Mouse (Mus musculus) heart, embryonic 12.5 days (tissue): ENCODE measurements around the gene Ttc21b. TPM values are rescaled to one million over a fixed set of nuclear protein-coding genes. Genes with fewer than 3 reads are reported as not detected.

Experiments
- ATAC-seq: fragments of 200-750 bp; cut with Nextera tagmentation; 2 replicates; pipeline ENCODE4 v1.8.0; 2017; ENCODE audit warnings: moderate TSS enrichment, moderate library complexity; ENCODE audit not compliant: insufficient number of reproducible peaks, low FRiP score
- H3K27ac ChIP-seq: fragments of 300-500 bp; sonication (generic); 2 replicates; pipeline ENCODE4 v1.5.1; 2016; ENCODE audit warnings: mild to moderate bottlenecking, moderate library complexity; ENCODE audit not compliant: poor library complexity, severe bottlenecking
- H3K27me3 ChIP-seq: fragments of 300-500 bp; sonication (generic); replicated peaks from 2 replicates; pipeline ENCODE4 v1.6.1; 2016; ENCODE audit warnings: mild to moderate bottlenecking, moderate library complexity
- H3K36me3 ChIP-seq: fragments of 300-500 bp; sonication (generic); 2 replicates; pipeline ENCODE4 v1.6.1; 2016; ENCODE audit warnings: mild to moderate bottlenecking, moderate library complexity
- H3K4me1 ChIP-seq: fragments of 300-500 bp; sonication (generic); replicated peaks from 2 replicates; pipeline ENCODE4 v1.6.1; 2016; ENCODE audit warnings: mild to moderate bottlenecking
- H3K4me2 ChIP-seq: fragments of 300-500 bp; sonication (generic); 2 replicates; pipeline ENCODE4 v1.6.1; 2016; ENCODE audit warnings: mild to moderate bottlenecking, moderate library complexity
- H3K4me3 ChIP-seq: fragments of 300-500 bp; sonication (generic); 2 replicates; pipeline ENCODE4 v1.5.1; 2016; ENCODE audit warnings: mild to moderate bottlenecking
- H3K9ac ChIP-seq: fragments of 300-500 bp; sonication (generic); 2 replicates; pipeline ENCODE4 v1.6.1; 2016; ENCODE audit warnings: mild to moderate bottlenecking, moderate library complexity
- H3K9me3 ChIP-seq: fragments of 300-500 bp; sonication (generic); replicated peaks from 2 replicates; pipeline ENCODE4 v1.6.1; 2016; ENCODE audit warnings: mild to moderate bottlenecking, moderate library complexity
- WGBS: fragments of 180-500 bp; shearing (Covaris S2); methylation state at CpG from one replicate; pipeline ENCODE4 v1.1.7; 2016; 5-methylcytosine and 5-hydroxymethylcytosine counted together
- polyA plus RNA-seq: library from polyadenylated mRNA; unstranded; fragments of >200 nt; fragmentation: Nextera tagmentation; extraction: Ambion mirVana; gene quantifications from 2 replicates; pipeline ENCODE4 v1.2.1, GENCODE M21; 2016

The Ttc21b gene
- 7.3 and 8.5 TPM in 2 replicates for polyA plus RNA-seq

DNA sequence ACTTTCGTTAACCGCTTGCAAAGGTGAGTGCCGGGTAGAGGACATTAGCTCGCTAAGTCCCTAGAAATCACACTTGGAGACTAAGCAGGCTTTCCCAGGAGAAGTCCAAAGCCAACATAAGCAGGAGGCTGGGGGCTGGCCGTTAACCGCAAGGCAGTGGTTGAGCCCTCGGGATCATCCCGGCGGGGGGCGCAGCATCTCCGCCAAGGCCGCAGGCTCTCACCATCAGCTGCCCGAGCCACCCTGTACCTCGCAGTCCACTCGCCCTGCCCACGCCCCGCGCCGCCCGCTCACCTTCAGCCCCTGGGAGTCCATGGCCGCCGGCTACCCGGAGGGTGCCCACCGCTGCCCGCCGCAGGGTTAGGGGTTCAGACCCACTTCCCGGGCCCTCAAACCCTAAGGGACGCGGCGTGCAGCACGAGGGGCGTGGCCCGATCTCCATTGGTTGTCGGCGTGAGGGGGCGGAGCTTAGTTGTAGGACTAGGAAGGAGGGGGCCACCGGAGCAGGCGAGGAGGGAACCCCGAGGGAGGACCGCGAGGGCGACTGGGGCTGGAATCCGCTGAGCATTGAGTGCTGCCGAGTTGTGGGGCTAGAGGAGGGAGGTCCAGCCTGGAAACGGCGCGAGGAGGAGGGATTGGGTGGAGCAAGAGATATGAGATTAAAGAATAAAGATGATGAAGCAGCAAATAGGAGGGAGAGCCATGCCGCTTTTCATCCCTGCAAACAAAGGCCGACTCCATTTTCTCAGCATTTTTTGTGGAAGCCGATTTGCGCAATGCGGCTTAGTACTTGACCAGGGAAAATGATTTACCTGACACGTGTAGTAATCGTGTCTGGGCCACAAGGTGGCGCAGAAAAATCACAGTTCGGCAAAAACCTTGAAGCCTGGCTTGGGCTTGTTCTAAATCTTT lies at the start of gene Ttc21b:
Gene Ttc21b, minus strand, starts transcription at position 398 of the 912 bp plus-strand sequence.
- Histone ChIP-seq H3K4me1 (0 out of 2 replicates have a peak, but pooled peaks cover 4% of the 10 kb centered on the region), H3K4me3 (peak within 1 kb of the TSS; percentile 96), H3K36me3 (peaks cover 6% of the 10 kb centered on the region), H3K27ac (peak within 1 kb of the TSS; percentile 65; the same call in 1 of the 2 replicates), H3K4me2 (peak within 1 kb of the TSS; percentile 72), H3K9ac (peak within 1 kb of the TSS; percentile 82), H3K9me3 (no peaks in the 10 kb centered on the region), H3K27me3 (no peaks in the 10 kb centered on the region)
- peak; percentile 98 for ATAC-seq
- WGBS = under 1% methylated on average over 56 of the region's 56 CpGs

DNA sequence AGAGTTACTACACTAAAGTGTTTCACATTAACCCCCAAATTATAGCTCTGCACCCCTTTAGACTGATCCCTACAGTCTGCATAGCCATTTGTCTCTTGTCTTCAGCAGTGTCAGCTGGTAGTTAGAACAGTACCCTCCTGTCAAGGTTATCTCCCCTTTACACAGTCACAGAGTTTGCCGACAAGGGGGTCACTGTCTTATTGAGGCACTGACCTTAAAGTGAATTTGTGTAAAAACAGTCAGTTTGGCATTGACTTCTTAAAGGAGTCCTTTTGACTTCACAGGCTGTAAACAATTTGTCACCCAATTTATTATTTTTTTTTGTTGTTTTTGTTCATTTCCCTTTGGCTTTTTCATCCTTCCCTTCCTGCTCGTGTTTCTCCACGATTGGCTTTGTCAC lies 16.1 kb upstream of the Ttc21b start:
- no peaks in the 10 kb centered on the region for H3K36me3 ChIP-seq
- H3K4me3 ChIP-seq = no peak overlapping the region
- H3K9ac ChIP-seq = no peak overlapping the region
- no peak for ATAC-seq
- no peak overlapping the region for H3K4me2 ChIP-seq
- H3K4me1 ChIP-seq = no peaks in the 10 kb centered on the region
- H3K27me3 ChIP-seq = no peaks in the 10 kb centered on the region
- WGBS = 72% methylated on average over 3 of the region's 3 CpGs
- no peak overlapping the region for H3K27ac ChIP-seq
- no peaks in the 10 kb centered on the region for H3K9me3 ChIP-seq

DNA sequence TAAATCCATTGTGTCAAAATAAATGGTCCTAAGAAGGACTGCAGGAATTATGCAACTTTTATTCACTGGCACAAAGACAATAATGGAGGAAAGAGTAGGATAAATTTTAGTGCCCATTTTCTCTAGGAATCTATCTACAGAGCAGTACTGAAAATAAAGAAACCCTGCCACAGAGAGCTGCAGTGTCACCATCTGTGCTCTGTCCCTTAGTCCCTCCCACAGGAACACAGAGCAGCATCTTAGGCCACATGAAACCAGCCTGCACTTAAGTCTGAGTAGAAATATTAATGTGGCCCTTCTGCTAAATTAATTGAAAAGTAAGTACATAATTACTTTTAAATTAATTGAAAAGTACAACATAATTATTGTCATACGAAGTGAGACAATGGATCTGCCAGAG lies 12.4 kb downstream of the Ttc21b start:
- H3K4me3 ChIP-seq = no peak overlapping the region
- H3K27ac ChIP-seq = no peak overlapping the region
- no peaks in the 10 kb centered on the region for H3K9me3 ChIP-seq
- no peak for ATAC-seq
- no peak overlapping the region for H3K4me2 ChIP-seq
- H3K9ac ChIP-seq = no peak overlapping the region
- WGBS = 93% methylated on average over 1 of the region's 1 CpGs
- H3K36me3 ChIP-seq = peaks cover 30% of the 10 kb centered on the region
- H3K4me1 ChIP-seq = no peaks in the 10 kb centered on the region
- no peaks in the 10 kb centered on the region for H3K27me3 ChIP-seq

DNA sequence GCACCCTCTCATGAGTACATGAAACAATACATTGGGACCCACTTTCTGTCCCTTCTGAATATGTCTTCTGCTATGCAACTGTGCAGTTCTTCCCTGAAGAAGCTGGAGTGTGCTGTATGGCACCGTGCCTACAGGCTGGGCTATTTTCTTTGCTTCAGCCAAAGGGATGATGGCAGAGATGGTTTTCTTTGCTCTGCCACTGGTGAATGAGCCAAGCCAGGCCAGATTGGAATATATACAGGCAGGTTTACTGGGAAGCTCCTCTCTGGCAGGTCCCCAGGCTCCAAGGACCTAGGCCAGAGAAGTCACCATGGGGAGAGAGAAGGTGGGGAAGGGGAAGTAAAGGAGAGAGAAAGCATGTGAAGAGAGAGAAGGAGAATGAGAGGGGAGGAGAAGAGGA lies 16.1 kb downstream of the Ttc21b start:
- no peak for ATAC-seq
- Histone ChIP-seq H3K27me3 (no peaks in the 10 kb centered on the region), H3K4me2 (no peak overlapping the region), H3K27ac (no peak overlapping the region), H3K9ac (no peak overlapping the region), H3K9me3 (no peaks in the 10 kb centered on the region), H3K36me3 (peaks cover 11% of the 10 kb centered on the region), H3K4me3 (no peak overlapping the region), H3K4me1 (no peaks in the 10 kb centered on the region)
- WGBS = 86% methylated on average over 1 of the region's 1 CpGs

DNA sequence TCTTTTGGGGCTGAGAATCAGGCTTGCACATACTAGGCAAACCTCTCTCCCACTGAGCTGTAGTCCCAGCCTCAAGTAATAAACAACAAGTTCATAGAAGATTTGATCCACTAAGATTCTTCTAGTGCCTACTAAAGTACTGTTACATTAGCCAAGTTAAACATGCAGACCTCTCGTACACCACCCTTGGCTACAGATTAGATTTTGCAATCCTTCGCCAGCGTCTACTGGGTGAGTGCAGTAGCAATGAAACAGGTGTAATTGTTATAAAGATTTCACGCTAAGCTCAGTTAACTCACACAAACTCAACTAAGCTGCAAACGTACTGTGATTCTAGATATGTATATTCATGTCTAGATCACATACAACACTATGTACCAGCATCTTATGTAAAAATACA lies 17.5 kb downstream of the Ttc21b start:
- no peak overlapping the region for H3K4me2 ChIP-seq
- no peaks in the 10 kb centered on the region for H3K9me3 ChIP-seq
- no peak overlapping the region for H3K4me3 ChIP-seq
- H3K27ac ChIP-seq = no peak overlapping the region
- no peak for ATAC-seq
- no peaks in the 10 kb centered on the region for H3K27me3 ChIP-seq
- WGBS = 83% methylated on average over 5 of the region's 5 CpGs
- H3K36me3 ChIP-seq = peaks cover 11% of the 10 kb centered on the region
- H3K9ac ChIP-seq = no peak overlapping the region
- no peaks in the 10 kb centered on the region for H3K4me1 ChIP-seq

DNA sequence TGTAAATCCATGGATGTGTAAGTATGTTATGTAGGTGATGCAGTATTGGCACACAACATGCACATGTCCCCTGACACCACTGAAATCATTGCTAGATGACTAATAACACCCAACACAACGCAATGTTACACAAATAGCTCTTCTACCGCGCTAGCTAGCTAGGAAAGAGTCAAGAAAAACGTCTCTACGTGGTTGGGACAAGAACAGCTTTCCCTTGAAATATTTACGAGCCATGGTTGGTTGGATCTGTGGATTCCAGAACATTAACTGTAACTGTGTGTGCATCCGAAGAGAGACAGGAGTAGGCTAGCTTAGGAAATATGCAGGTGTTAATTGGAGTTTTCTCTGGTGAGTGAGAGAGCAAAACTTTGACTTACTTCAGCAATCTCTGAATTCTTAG lies 35.5 kb downstream of the Ttc21b start:
- no peaks in the 10 kb centered on the region for H3K27me3 ChIP-seq
- H3K4me3 ChIP-seq = no peak overlapping the region
- ATAC-seq = no peak
- no peak overlapping the region for H3K27ac ChIP-seq
- no peak overlapping the region for H3K9ac ChIP-seq
- H3K36me3 ChIP-seq = peaks cover 14% of the 10 kb centered on the region
- WGBS = 92% methylated on average over 7 of the region's 7 CpGs
- H3K4me2 ChIP-seq = no peak overlapping the region
- H3K4me1 ChIP-seq = no peaks in the 10 kb centered on the region
- no peaks in the 10 kb centered on the region for H3K9me3 ChIP-seq

DNA sequence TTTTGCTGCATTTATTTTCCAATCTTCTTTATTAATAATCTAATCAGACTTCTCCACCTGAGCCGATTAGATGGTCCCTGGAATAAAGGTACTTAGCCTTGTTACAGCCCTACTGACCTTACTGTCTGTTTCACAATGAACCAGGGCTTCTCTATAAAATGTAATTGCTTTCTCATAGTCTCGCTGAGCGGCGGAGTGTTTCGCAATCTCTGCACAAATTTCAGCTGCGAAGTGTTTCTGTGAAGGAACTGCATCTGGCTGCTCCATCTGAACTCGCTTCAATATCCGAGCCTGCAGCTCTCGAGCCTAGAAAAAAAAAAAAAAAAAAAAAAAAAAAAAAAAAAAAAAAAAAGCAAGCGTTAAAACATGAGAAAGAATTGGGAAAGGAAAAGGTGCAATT lies 46.5 kb downstream of the Ttc21b start:
- 85% methylated on average over 10 of the region's 10 CpGs for WGBS
- no peaks in the 10 kb centered on the region for H3K9me3 ChIP-seq
- H3K36me3 ChIP-seq = peaks cover 28% of the 10 kb centered on the region
- no peak overlapping the region for H3K4me3 ChIP-seq
- H3K27ac ChIP-seq = no peak overlapping the region
- H3K4me2 ChIP-seq = no peak overlapping the region
- no peak for ATAC-seq
- no peak overlapping the region for H3K9ac ChIP-seq
- H3K4me1 ChIP-seq = no peaks in the 10 kb centered on the region
- no peaks in the 10 kb centered on the region for H3K27me3 ChIP-seq

DNA sequence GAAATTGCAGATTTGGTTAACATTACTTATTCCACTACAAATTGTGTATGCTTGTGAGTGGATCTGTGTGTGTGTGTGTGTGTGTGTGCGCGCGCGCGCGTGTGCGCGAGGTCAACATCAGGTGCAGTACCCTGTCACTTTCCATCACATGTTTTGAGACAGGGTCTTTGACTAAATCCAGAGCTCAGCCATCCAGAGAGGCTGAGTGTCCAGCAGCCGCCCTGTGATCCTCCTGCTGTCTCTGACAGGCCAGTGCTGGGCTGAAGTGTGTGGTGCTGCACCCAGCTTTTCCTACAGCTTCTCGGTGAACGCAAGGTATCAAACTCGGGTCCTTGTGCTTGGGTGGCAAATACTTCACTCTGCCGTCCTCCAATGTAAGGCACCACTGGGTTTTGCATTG lies 47.1 kb downstream of the Ttc21b start:
- Histone ChIP-seq H3K4me3 (no peak overlapping the region), H3K36me3 (peaks cover 28% of the 10 kb centered on the region), H3K27me3 (no peaks in the 10 kb centered on the region), H3K9me3 (no peaks in the 10 kb centered on the region), H3K27ac (no peak overlapping the region), H3K9ac (no peak overlapping the region), H3K4me1 (no peaks in the 10 kb centered on the region), H3K4me2 (no peak overlapping the region)
- ATAC-seq = no peak
- 91% methylated on average over 13 of the region's 13 CpGs for WGBS

DNA sequence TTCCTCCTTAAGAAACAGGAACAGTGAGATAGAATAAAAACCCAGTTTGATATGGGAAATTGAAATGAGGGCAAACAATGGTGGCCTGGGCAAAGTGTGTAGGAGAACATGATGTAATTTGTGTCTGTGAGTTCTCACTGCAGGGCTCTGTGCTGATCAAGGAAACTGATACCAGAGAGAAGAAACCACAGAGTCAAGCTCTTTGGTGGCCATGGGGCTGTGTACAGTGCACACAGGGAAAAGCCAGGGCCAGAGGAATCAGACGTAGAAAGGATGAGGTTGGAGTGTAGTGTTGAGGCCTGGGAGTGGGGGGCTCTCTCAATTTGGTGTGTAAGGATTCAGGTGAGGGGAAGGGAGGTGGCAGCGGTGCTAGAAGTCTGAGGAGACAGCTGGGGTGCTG lies 49.6 kb downstream of the Ttc21b start:
- 78% methylated on average over 2 of the region's 2 CpGs for WGBS
- Histone ChIP-seq H3K27ac (no peak overlapping the region), H3K36me3 (peaks cover 28% of the 10 kb centered on the region)

DNA sequence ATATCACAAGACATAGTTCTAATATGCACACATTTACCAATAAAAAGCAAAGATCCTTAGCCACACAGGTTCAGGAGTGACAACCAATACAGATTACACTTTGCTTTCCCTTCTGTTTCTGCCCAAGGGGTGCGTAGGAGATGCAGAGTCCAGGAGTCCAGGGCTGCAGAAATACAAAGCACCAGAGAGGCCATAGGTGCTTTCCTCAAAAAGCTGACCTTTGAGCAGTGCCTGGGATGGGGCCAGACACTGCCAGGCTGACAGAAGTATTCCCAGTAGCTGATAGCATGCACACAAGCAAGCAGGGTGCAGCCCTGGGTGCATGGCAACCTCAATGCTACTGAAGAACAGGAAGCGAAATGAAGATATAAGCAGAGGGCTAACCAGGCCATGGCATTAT lies 52.2 kb downstream of the Ttc21b start:
- H3K36me3 ChIP-seq = peaks cover 37% of the 10 kb centered on the region
- 85% methylated on average over 2 of the region's 2 CpGs for WGBS
- no peaks in the 10 kb centered on the region for H3K27me3 ChIP-seq

More for the DNA sequence above, 49.6 kb downstream of the Ttc21b start:
- H3K4me2 ChIP-seq = no peak overlapping the region
- H3K4me3 ChIP-seq = no peak overlapping the region
- H3K4me1 ChIP-seq = no peaks in the 10 kb centered on the region
- no peak overlapping the region for H3K9ac ChIP-seq
- no peaks in the 10 kb centered on the region for H3K9me3 ChIP-seq
- ATAC-seq = no peak
- H3K27me3 ChIP-seq = no peaks in the 10 kb centered on the region

DNA sequence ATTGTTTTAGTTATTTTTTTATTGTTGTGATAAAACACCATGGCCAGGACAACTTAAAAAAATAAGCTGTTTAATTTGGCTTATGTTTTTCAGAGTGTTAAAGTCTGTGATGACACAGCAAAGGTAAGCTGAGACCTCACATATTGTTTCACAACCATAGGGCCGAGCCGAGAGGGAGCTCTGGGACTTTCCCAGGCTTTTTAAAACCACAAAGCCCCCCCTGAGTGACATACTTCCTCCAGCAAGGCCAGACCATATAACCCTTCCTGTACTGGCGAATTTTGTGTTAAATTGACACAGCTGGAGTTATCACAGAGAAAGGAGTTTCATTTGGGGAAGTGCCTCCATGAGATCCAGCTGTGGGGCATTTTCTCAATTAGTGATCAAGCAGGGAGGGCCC lies 56.2 kb downstream of the Ttc21b start:
- H3K4me3 ChIP-seq = no peak overlapping the region
- ATAC-seq = no peak
- no peak overlapping the region for H3K9ac ChIP-seq
- no peak overlapping the region for H3K27ac ChIP-seq
- H3K27me3 ChIP-seq = no peaks in the 10 kb centered on the region
- no peak overlapping the region for H3K4me2 ChIP-seq
- H3K4me1 ChIP-seq = no peaks in the 10 kb centered on the region
- H3K9me3 ChIP-seq = no peaks in the 10 kb centered on the region
- 65% methylated on average over 3 of the region's 3 CpGs for WGBS
- H3K36me3 ChIP-seq = peaks cover 15% of the 10 kb centered on the region

More for the DNA sequence above, 52.2 kb downstream of the Ttc21b start:
- Histone ChIP-seq H3K9me3 (no peaks in the 10 kb centered on the region), H3K4me2 (no peak overlapping the region), H3K4me1 (no peaks in the 10 kb centered on the region), H3K4me3 (no peak overlapping the region), H3K9ac (no peak overlapping the region), H3K27ac (no peak overlapping the region)
- ATAC-seq = no peak
